Mouse (Mus musculus) ES-E14 (cell line): ENCODE data around the gene Phtf1. TPM values are rescaled to one million over a fixed set of nuclear protein-coding genes. Genes with fewer than 3 reads are reported as not detected.

ENCODE experiments used
- DNase-seq: peaks from one replicate; pipeline ENCODE4 v3.0.0-alpha.2; 2013; ENCODE audit warnings: low read depth, low spot score
- H3K27ac ChIP-seq: 2 replicates; pipeline ENCODE4 v1.5.1; 2012; ENCODE audit warnings: low read depth, mild to moderate bottlenecking, low read length, moderate library complexity, mixed read lengths; ENCODE audit not compliant: poor library complexity, insufficient read depth, severe bottlenecking
- H3K36me3 ChIP-seq: 2 replicates; pipeline ENCODE4 v1.6.1; 2012; ENCODE audit warnings: mild to moderate bottlenecking, low read length, moderate library complexity, mixed read lengths; ENCODE audit not compliant: control insufficient read depth, poor library complexity, insufficient read depth, severe bottlenecking
- H3K4me1 ChIP-seq, 2 experiments: fragments of 150-350 bp in 1 of 2; sonication (generic) in 1 of 2; 2 replicates each; pipeline ENCODE4 v1.6.1; 2012; ENCODE audit warnings: low read length in 2 of 2, mild to moderate bottlenecking in 1 of 2, mixed read lengths in 1 of 2; ENCODE audit not compliant: control insufficient read depth in 2 of 2, insufficient read depth in 2 of 2, poor library complexity in 1 of 2
- H3K4me3 ChIP-seq, 2 experiments: fragments of 150-350 bp in 1 of 2; sonication (generic) in 1 of 2; 2 replicates each; pipeline ENCODE4 v1.5.1; 2012; ENCODE audit warnings: low read length in 2 of 2, low read depth in 1 of 2, mild to moderate bottlenecking in 1 of 2, mixed read lengths in 1 of 2; ENCODE audit not compliant: insufficient read depth in 1 of 2, poor library complexity in 1 of 2, severe bottlenecking in 1 of 2
- H3K9ac ChIP-seq: 2 replicates; pipeline ENCODE4 v1.6.1; 2012; ENCODE audit warnings: low read depth, mild to moderate bottlenecking, low read length, mixed read lengths; ENCODE audit not compliant: poor library complexity, insufficient read depth, severe bottlenecking
- H3K9me3 ChIP-seq: fragments of 150-350 bp; sonication (generic); 2 replicates; pipeline ENCODE4 v1.6.1; 2012; ENCODE audit warnings: low read depth, mild to moderate bottlenecking, low read length; ENCODE audit not compliant: control insufficient read depth, insufficient read depth
- CHD2 ChIP-seq: IDR thresholded peaks from 2 replicates; pipeline ENCODE4 v1.6.1; 2014; ENCODE audit warnings: mild to moderate bottlenecking, low read depth, low read length, inconsistent platforms
- HCFC1 ChIP-seq: IDR thresholded peaks from 2 replicates; pipeline ENCODE4 v1.6.1; 2012; ENCODE audit warnings: low read length, inconsistent platforms, borderline replicate concordance; ENCODE audit not compliant: insufficient read depth
- MAFK ChIP-seq: IDR thresholded peaks from 2 replicates; pipeline ENCODE4 v1.6.1; 2014; ENCODE audit warnings: mild to moderate bottlenecking, low read depth, low read length, inconsistent platforms; ENCODE audit not compliant: insufficient read depth
- ZC3H11A ChIP-seq: IDR thresholded peaks from 2 replicates; pipeline ENCODE4 v1.6.1; 2012; ENCODE audit warnings: low read depth, mild to moderate bottlenecking, inconsistent platforms, low read length, borderline replicate concordance
- ZNF384 ChIP-seq: IDR thresholded peaks from 2 replicates; pipeline ENCODE4 v1.6.1; 2012; ENCODE audit warnings: low read depth, low read length, inconsistent platforms
- in situ Hi-C, 2 experiments: fragments of 600-800 bp; cut with MboI; formaldehyde crosslinking; loops; one replicate each; pipeline ENCODE4 v1.15.1; 2025; ENCODE audit warnings: low sequenced_read_pairs in 2 of 2, inconsistent platforms in 1 of 2; ENCODE audit not compliant: unreplicated experiment in 2 of 2
- total RNA-seq: library from RNA; depleted of rRNA; stranded (reverse); fragments of 300-350 nt; gene quantifications from 2 replicates; pipeline ENCODE4 v1.2.3, GENCODE M21; 2012

The Phtf1 gene
- total RNA-seq, 1 experiment = 18.2 TPM

- Histone ChIP-seq H3K4me1 (no peaks in the 10 kb centered on the region), H3K9me3 (no peaks in the 10 kb centered on the region), H3K27ac (no peak overlapping the region), H3K4me3 (no peak overlapping the region), H3K36me3 (no peaks in the 10 kb centered on the region; the same call in 1 of the 2 replicates), H3K9ac (no peak overlapping the region)
- DNase-seq = no peak
- TF ChIP-seq ZC3H11A (no peak), MAFK (no peak), HCFC1 (no peak), CHD2 (no peak), ZNF384 (no peak)
- in situ Hi-C loops = no loop called here
Measured at GRCm38 (mm10) chr3:104026938-104027337, 59.0 kb downstream of the Phtf1 start.

- Histone ChIP-seq H3K9ac (no peak overlapping the region), H3K36me3 (no peaks in the 10 kb centered on the region), H3K4me3 (no peak overlapping the region), H3K4me1 (no peaks in the 10 kb centered on the region), H3K9me3 (no peaks in the 10 kb centered on the region), H3K27ac (no peak overlapping the region)
- in situ Hi-C loops = no loop called here
- DNase-seq = no peak
- TF ChIP-seq ZNF384 = no peak
- TF ChIP-seq MAFK = no peak
- TF ChIP-seq ZC3H11A = no peak
- TF ChIP-seq HCFC1 = no peak
- no peak for TF ChIP-seq CHD2
Measured at GRCm38 (mm10) chr3:104032086-104032485, 64.2 kb downstream of the Phtf1 start.

- no peaks in the 10 kb centered on the region for H3K9me3 ChIP-seq
- in situ Hi-C loops = no loop called here
- no peaks in the 10 kb centered on the region for H3K36me3 ChIP-seq
- TF ChIP-seq ZC3H11A = no peak
- TF ChIP-seq CHD2 = no peak
- no peak for TF ChIP-seq HCFC1
- TF ChIP-seq ZNF384 = no peak
- no peak for TF ChIP-seq MAFK
- no peak overlapping the region for H3K27ac ChIP-seq
- no peak overlapping the region for H3K4me3 ChIP-seq
- H3K9ac ChIP-seq = no peak overlapping the region
- no peak for DNase-seq
- no peaks in the 10 kb centered on the region for H3K4me1 ChIP-seq
Measured at GRCm38 (mm10) chr3:104032747-104033146, 64.8 kb downstream of the Phtf1 start.

DNA sequence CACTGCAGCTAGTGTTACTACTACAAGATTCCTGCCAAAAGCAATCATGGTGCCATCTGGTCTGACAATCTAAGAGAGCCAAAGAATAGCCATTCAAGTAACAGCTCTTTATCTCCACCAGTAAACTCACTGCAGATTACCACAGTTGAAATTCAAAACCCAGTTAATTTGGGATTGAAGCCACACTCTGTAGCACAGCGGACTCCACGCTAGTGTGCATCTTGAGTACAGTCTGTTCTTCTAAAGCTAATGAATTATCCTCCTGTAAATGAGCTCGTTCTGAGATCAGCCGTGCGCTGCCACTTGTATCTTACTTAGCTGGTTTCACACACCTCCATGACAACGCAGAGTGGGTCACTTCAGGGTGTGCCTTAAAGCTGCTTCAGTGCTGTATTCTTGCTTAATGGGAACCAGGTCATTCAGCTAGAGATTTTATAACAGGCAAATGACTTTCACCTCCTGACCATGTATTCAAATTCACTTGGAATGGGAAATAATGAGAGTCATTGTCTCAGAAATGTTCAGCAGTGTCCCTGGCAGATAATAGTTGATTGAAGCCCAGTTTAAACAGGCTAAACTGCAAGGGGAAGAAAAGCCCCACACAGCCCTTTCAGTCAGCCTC, 91.2 kb downstream of the Phtf1 start:
- in situ Hi-C loops = no loop called here
- Histone ChIP-seq H3K9ac (no peak overlapping the region), H3K4me3 (no peak overlapping the region), H3K27ac (no peak overlapping the region), H3K4me1 (no peaks in the 10 kb centered on the region), H3K9me3 (no peaks in the 10 kb centered on the region), H3K36me3 (no peaks in the 10 kb centered on the region)
- TF ChIP-seq HCFC1 = no peak
- no peak for TF ChIP-seq CHD2
- no peak for TF ChIP-seq ZC3H11A
- TF ChIP-seq MAFK = no peak
- no peak for TF ChIP-seq ZNF384
- DNase-seq = peak; percentile 1
